Mouse (Mus musculus): ENCODE data around the gene Bpifb2. TPM values are rescaled to one million over a fixed set of nuclear protein-coding genes. Genes with fewer than 3 reads are reported as not detected.

Bpifb2 gene
- polyA plus RNA-seq, 1 experiment from 2014 or later = not detected

- no peak overlapping the region for H3K27ac ChIP-seq (ENCODE audit: low read length)
- no peaks in the 10 kb centered on the region for H3K4me1 ChIP-seq (ENCODE audit: control insufficient read depth, insufficient read depth, low read length)
- no peak; the same call in 1 of the 2 replicates for ATAC-seq (replicated peaks; ENCODE audit: extremely low read depth, insufficient read depth, low FRiP score)
- H3K36me3 ChIP-seq (ENCODE audit: control insufficient read depth, insufficient read depth) = no peaks in the 10 kb centered on the region
- H3K4me2 ChIP-seq (ENCODE audit: low read depth, low read length) = no peak overlapping the region
- H3K9me3 ChIP-seq (replicated peaks; ENCODE audit: control insufficient read depth, low read length) = no peaks in the 10 kb centered on the region; the same call in 1 of the 2 replicates
- H3K9ac ChIP-seq (ENCODE audit: low read length) = no peak overlapping the region
- no peak overlapping the region for H3K4me3 ChIP-seq (ENCODE audit: low read length)
- H3K27me3 ChIP-seq (ENCODE audit: control insufficient read depth, insufficient read depth, low read length) = no peaks in the 10 kb centered on the region
- 15% methylated on average over 4 of the region's 5 CpGs for WGBS
These were observed 21.3 kb upstream of the Bpifb2 start for GRCm38 (mm10) chr2:153853544-153853943.

- no peak overlapping the region for H3K9ac ChIP-seq (ENCODE audit: low read length)
- H3K4me1 ChIP-seq (ENCODE audit: control insufficient read depth, insufficient read depth, low read length) = no peaks in the 10 kb centered on the region
- no peaks in the 10 kb centered on the region for H3K9me3 ChIP-seq (replicated peaks; ENCODE audit: control insufficient read depth, low read length)
- H3K27me3 ChIP-seq (ENCODE audit: control insufficient read depth, insufficient read depth, low read length) = no peaks in the 10 kb centered on the region; the same call in 1 of the 2 replicates
- H3K36me3 ChIP-seq (ENCODE audit: control insufficient read depth, insufficient read depth) = no peaks in the 10 kb centered on the region
- ATAC-seq (replicated peaks; ENCODE audit: extremely low read depth, insufficient read depth, low FRiP score) = no peak
- H3K4me2 ChIP-seq (ENCODE audit: low read depth, low read length) = no peak overlapping the region
- H3K4me3 ChIP-seq (ENCODE audit: low read length) = no peak overlapping the region
- H3K27ac ChIP-seq (ENCODE audit: low read length) = no peak overlapping the region
- 59% methylated on average over 2 of the region's 2 CpGs for WGBS
These were observed 15.3 kb upstream of the Bpifb2 start for GRCm38 (mm10) chr2:153859581-153859980.

- no peak overlapping the region for H3K4me2 ChIP-seq (ENCODE audit: low read depth, low read length)
- H3K36me3 ChIP-seq (ENCODE audit: control insufficient read depth, insufficient read depth) = no peaks in the 10 kb centered on the region
- ATAC-seq (replicated peaks; ENCODE audit: extremely low read depth, insufficient read depth, low FRiP score) = no peak
- no peaks in the 10 kb centered on the region for H3K4me1 ChIP-seq (ENCODE audit: control insufficient read depth, insufficient read depth, low read length)
- no peak overlapping the region for H3K9ac ChIP-seq (ENCODE audit: low read length)
- no peak overlapping the region for H3K27ac ChIP-seq (ENCODE audit: low read length)
- H3K9me3 ChIP-seq (replicated peaks; ENCODE audit: control insufficient read depth, low read length) = no peaks in the 10 kb centered on the region
- H3K27me3 ChIP-seq (ENCODE audit: control insufficient read depth, insufficient read depth, low read length) = no peaks in the 10 kb centered on the region; the same call in 1 of the 2 replicates
- 87% methylated on average over 11 of the region's 11 CpGs for WGBS
- no peak overlapping the region for H3K4me3 ChIP-seq (ENCODE audit: low read length)
These were observed 14.5 kb upstream of the Bpifb2 start for GRCm38 (mm10) chr2:153860315-153860714.

GRCm38 (mm10) chr2:153860715-153861114 lies 14.1 kb upstream of the Bpifb2 start:
- 39% methylated on average over 3 of the region's 3 CpGs for WGBS
- no peaks in the 10 kb centered on the region for H3K4me1 ChIP-seq (ENCODE audit: control insufficient read depth, insufficient read depth, low read length)
- no peaks in the 10 kb centered on the region for H3K9me3 ChIP-seq (replicated peaks; ENCODE audit: control insufficient read depth, low read length)
- H3K9ac ChIP-seq (ENCODE audit: low read length) = no peak overlapping the region
- ATAC-seq (replicated peaks; ENCODE audit: extremely low read depth, insufficient read depth, low FRiP score) = no peak
- H3K27ac ChIP-seq (ENCODE audit: low read length) = no peak overlapping the region
- H3K4me2 ChIP-seq (ENCODE audit: low read depth, low read length) = no peak overlapping the region
- H3K36me3 ChIP-seq (ENCODE audit: control insufficient read depth, insufficient read depth) = no peaks in the 10 kb centered on the region
- no peak overlapping the region for H3K4me3 ChIP-seq (ENCODE audit: low read length)
- no peaks in the 10 kb centered on the region; the same call in 1 of the 2 replicates for H3K27me3 ChIP-seq (ENCODE audit: control insufficient read depth, insufficient read depth, low read length)

- Histone ChIP-seq H3K4me1 (ENCODE audit: control insufficient read depth, insufficient read depth, low read length) (no peaks in the 10 kb centered on the region), H3K9me3 (replicated peaks; ENCODE audit: control insufficient read depth, low read length) (no peaks in the 10 kb centered on the region), H3K27ac (ENCODE audit: low read length) (no peak overlapping the region), H3K4me3 (ENCODE audit: low read length) (no peak overlapping the region), H3K4me2 (ENCODE audit: low read depth, low read length) (no peak overlapping the region), H3K9ac (ENCODE audit: low read length) (no peak overlapping the region), H3K36me3 (ENCODE audit: control insufficient read depth, insufficient read depth) (no peaks in the 10 kb centered on the region), H3K27me3 (ENCODE audit: control insufficient read depth, insufficient read depth, low read length) (no peaks in the 10 kb centered on the region; the same call in 1 of the 2 replicates)
- no peak for ATAC-seq (replicated peaks; ENCODE audit: extremely low read depth, insufficient read depth, low FRiP score)
- WGBS = 62% methylated on average over 3 of the region's 3 CpGs
These were observed 12.9 kb upstream of the Bpifb2 start for GRCm38 (mm10) chr2:153861960-153862359.

- no peak within 1 kb of the TSS for H3K4me2 ChIP-seq (ENCODE audit: low read depth, low read length)
- no peaks in the 10 kb centered on the region for H3K4me1 ChIP-seq (ENCODE audit: control insufficient read depth, insufficient read depth, low read length)
- no peaks in the 10 kb centered on the region for H3K36me3 ChIP-seq (ENCODE audit: control insufficient read depth, insufficient read depth)
- H3K27ac ChIP-seq (ENCODE audit: low read length) = no peak within 1 kb of the TSS
- no peaks in the 10 kb centered on the region for H3K9me3 ChIP-seq (replicated peaks; ENCODE audit: control insufficient read depth, low read length)
- H3K27me3 ChIP-seq (ENCODE audit: control insufficient read depth, insufficient read depth, low read length) = no peaks in the 10 kb centered on the region
- no peak for ATAC-seq (replicated peaks; ENCODE audit: extremely low read depth, insufficient read depth, low FRiP score)
- WGBS = 77% methylated on average over 4 of the region's 4 CpGs
- H3K9ac ChIP-seq (ENCODE audit: low read length) = no peak within 1 kb of the TSS
- no peak within 1 kb of the TSS for H3K4me3 ChIP-seq (ENCODE audit: low read length)
These were observed 3.9 kb upstream of the Bpifb2 start, which contains the start of gene Sun5 for GRCm38 (mm10) chr2:153870984-153871383. Gene Sun5, minus strand, starts transcription at chr2:153871084.

GRCm38 (mm10) chr2:153899111-153899510 lies 24.3 kb downstream of the Bpifb2 start:
- H3K36me3 ChIP-seq (ENCODE audit: control insufficient read depth, insufficient read depth) = no peaks in the 10 kb centered on the region
- no peak overlapping the region for H3K27ac ChIP-seq (ENCODE audit: low read length)
- H3K9ac ChIP-seq (ENCODE audit: low read length) = no peak overlapping the region
- H3K4me3 ChIP-seq (ENCODE audit: low read length) = no peak overlapping the region
- no peaks in the 10 kb centered on the region for H3K4me1 ChIP-seq (ENCODE audit: control insufficient read depth, insufficient read depth, low read length)
- no peaks in the 10 kb centered on the region for H3K27me3 ChIP-seq (ENCODE audit: control insufficient read depth, insufficient read depth, low read length)
- 72% methylated on average over 5 of the region's 5 CpGs for WGBS
- H3K4me2 ChIP-seq (ENCODE audit: low read depth, low read length) = no peak overlapping the region
- no peak for ATAC-seq (replicated peaks; ENCODE audit: extremely low read depth, insufficient read depth, low FRiP score)
- H3K9me3 ChIP-seq (replicated peaks; ENCODE audit: control insufficient read depth, low read length) = no peaks in the 10 kb centered on the region

- H3K36me3 ChIP-seq (ENCODE audit: control insufficient read depth, insufficient read depth) = no peaks in the 10 kb centered on the region
- H3K9ac ChIP-seq (ENCODE audit: low read length) = no peak within 1 kb of the TSS
- no peaks in the 10 kb centered on the region for H3K4me1 ChIP-seq (ENCODE audit: control insufficient read depth, insufficient read depth, low read length)
- no peak within 1 kb of the TSS for H3K4me3 ChIP-seq (ENCODE audit: low read length)
- no peak within 1 kb of the TSS for H3K4me2 ChIP-seq (ENCODE audit: low read depth, low read length)
- H3K9me3 ChIP-seq (replicated peaks; ENCODE audit: control insufficient read depth, low read length) = no peaks in the 10 kb centered on the region
- WGBS = 68% methylated on average over 4 of the region's 4 CpGs
- no peaks in the 10 kb centered on the region for H3K27me3 ChIP-seq (ENCODE audit: control insufficient read depth, insufficient read depth, low read length)
- no peak within 1 kb of the TSS for H3K27ac ChIP-seq (ENCODE audit: low read length)
- ATAC-seq (replicated peaks; ENCODE audit: extremely low read depth, insufficient read depth, low FRiP score) = no peak
These were observed 25.2 kb downstream of the Bpifb2 start, which contains the start of gene Bpifb6 for GRCm38 (mm10) chr2:153900088-153900487. Gene Bpifb6, plus strand, starts transcription at chr2:153900388.

- H3K27ac ChIP-seq (ENCODE audit: low read length) = no peak overlapping the region
- no peak overlapping the region for H3K9ac ChIP-seq (ENCODE audit: low read length)
- H3K4me2 ChIP-seq (ENCODE audit: low read depth, low read length) = no peak overlapping the region
- no peaks in the 10 kb centered on the region for H3K36me3 ChIP-seq (ENCODE audit: control insufficient read depth, insufficient read depth)
- no peaks in the 10 kb centered on the region for H3K9me3 ChIP-seq (replicated peaks; ENCODE audit: control insufficient read depth, low read length)
- no peak overlapping the region for H3K4me3 ChIP-seq (ENCODE audit: low read length)
- ATAC-seq (replicated peaks; ENCODE audit: extremely low read depth, insufficient read depth, low FRiP score) = no peak
- no peaks in the 10 kb centered on the region for H3K4me1 ChIP-seq (ENCODE audit: control insufficient read depth, insufficient read depth, low read length)
- 78% methylated on average over 6 of the region's 6 CpGs for WGBS
- H3K27me3 ChIP-seq (ENCODE audit: control insufficient read depth, insufficient read depth, low read length) = no peaks in the 10 kb centered on the region
These were observed 27.9 kb downstream of the Bpifb2 start for GRCm38 (mm10) chr2:153902726-153903125.
